In genomic region chr4:31938416-31939106, GRCm38 (mm10) we compare ENCODE assay signal across 7 mouse cellular contexts. TPM values are rescaled to one million over a fixed set of nuclear protein-coding genes. Genes with fewer than 3 reads are reported as not detected.
A peak's percentile ranks its signal among the peaks of the same experiment; 100 is the strongest.
DNase-seq lines count a peak whose midpoint lies in the region; ATAC-seq and TF ChIP-seq lines count a peak whose summit lies in the region.

No protein-coding gene starts in this region.

- peak; percentile 49; the same call in 1 of the 2 replicates for ATAC-seq in kidney, embryonic 16.5 days (ENCODE audit: low FRiP score, low TSS enrichment)
- ATAC-seq in hindbrain, postnatal 0 days: peak; percentile 70
- ATAC-seq in neural tube, embryonic 13.5 days (ENCODE audit: low read depth): peak; percentile 34; the same call in 1 of the 2 replicates
- ATAC-seq in megakaryocyte, adult 5-6 weeks (ENCODE audit: poor library complexity, severe bottlenecking): no peak

- no peak overlapping the region for H3K4me3 ChIP-seq in kidney, embryonic 16.5 days (ENCODE audit: low read length)
- no peak overlapping the region for H3K4me3 ChIP-seq in ES-E14 (ENCODE audit: insufficient read depth in 1 of 2, low read depth in 1 of 2, low read length in 2 of 2, poor library complexity in 1 of 2, severe bottlenecking in 1 of 2)
- H3K4me3 ChIP-seq in hindbrain, postnatal 0 days (ENCODE audit: low read length): no peak overlapping the region
- H3K4me3 ChIP-seq in neural tube, embryonic 13.5 days: no peak overlapping the region

- no peak for DNase-seq in kidney, adult 18-20 months
- DNase-seq in ES-E14 (ENCODE audit: low read depth, low spot score): no peak
- peak; percentile 29 for DNase-seq in c-Kit-positive CD71-negative TER-119-negative erythroid progenitor cells, embryonic 14.5 days (ENCODE audit: low read depth)
- peak; percentile 89 for DNase-seq in hindbrain, postnatal 0 days (ENCODE audit: low spot score)

- TF ChIP-seq CTCF in hindbrain, postnatal 0 days (IDR thresholded peaks at IDR 0.05; ENCODE audit: low read depth): peak; percentile 75

- no peaks in the 10 kb centered on the region for H3K36me3 ChIP-seq in kidney, embryonic 16.5 days (ENCODE audit: insufficient read depth, low read length)
- H3K36me3 ChIP-seq in ES-E14 (ENCODE audit: control insufficient read depth, insufficient read depth, low read length, poor library complexity, severe bottlenecking): no peaks in the 10 kb centered on the region
- no peaks in the 10 kb centered on the region for H3K36me3 ChIP-seq in hindbrain, postnatal 0 days (ENCODE audit: insufficient read depth, low read length)
- H3K36me3 ChIP-seq in neural tube, embryonic 13.5 days: no peaks in the 10 kb centered on the region

- 24% methylated on average over 9 of the region's 9 CpGs for WGBS in kidney, embryonic 16.5 days
- WGBS in hindbrain, postnatal 0 days: 31% methylated on average over 9 of the region's 9 CpGs
- 29% methylated on average over 9 of the region's 9 CpGs for WGBS in neural tube, embryonic 13.5 days

- no peak overlapping the region for H3K9ac ChIP-seq in kidney, embryonic 16.5 days (replicated peaks; ENCODE audit: low read length)
- H3K9ac ChIP-seq in ES-E14 (ENCODE audit: insufficient read depth, low read depth, low read length, poor library complexity, severe bottlenecking): no peak overlapping the region
- H3K9ac ChIP-seq in hindbrain, postnatal 0 days (replicated peaks; ENCODE audit: low read length): no peak overlapping the region
- H3K9ac ChIP-seq in neural tube, embryonic 13.5 days: no peak overlapping the region

- no peak overlapping the region for H3K27ac ChIP-seq in kidney, embryonic 16.5 days (ENCODE audit: low read length)
- H3K27ac ChIP-seq in ES-E14 (ENCODE audit: insufficient read depth, low read depth, low read length, poor library complexity, severe bottlenecking): no peak overlapping the region
- no peak overlapping the region for H3K27ac ChIP-seq in hindbrain, postnatal 0 days
- H3K27ac ChIP-seq in neural tube, embryonic 13.5 days (replicated peaks): no peak overlapping the region

- H3K4me2 ChIP-seq in kidney, embryonic 16.5 days (replicated peaks; ENCODE audit: low read depth, low read length): no peak overlapping the region; the same call in 1 of the 2 replicates
- no peak overlapping the region for H3K4me2 ChIP-seq in hindbrain, postnatal 0 days (ENCODE audit: low read depth, low read length)
- no peak overlapping the region for H3K4me2 ChIP-seq in neural tube, embryonic 13.5 days

- in situ Hi-C loops in ES-E14 (cut with MboI; ENCODE audit: low sequenced_read_pairs in 2 of 2, unreplicated experiment in 2 of 2): no loop called here

- no peaks in the 10 kb centered on the region for H3K9me3 ChIP-seq in kidney, embryonic 16.5 days (ENCODE audit: low read length)
- H3K9me3 ChIP-seq in ES-E14 (ENCODE audit: control insufficient read depth, insufficient read depth, low read depth, low read length): no peaks in the 10 kb centered on the region
- no peaks in the 10 kb centered on the region for H3K9me3 ChIP-seq in hindbrain, postnatal 0 days (ENCODE audit: low read length)
- no peaks in the 10 kb centered on the region for H3K9me3 ChIP-seq in neural tube, embryonic 13.5 days

- H3K27me3 ChIP-seq in kidney, embryonic 16.5 days (ENCODE audit: insufficient read depth, low read length): no peaks in the 10 kb centered on the region
- no peaks in the 10 kb centered on the region for H3K27me3 ChIP-seq in hindbrain, postnatal 0 days (ENCODE audit: insufficient read depth, low read length)
- H3K27me3 ChIP-seq in neural tube, embryonic 13.5 days: peaks cover 11% of the 10 kb centered on the region; the same call in 1 of the 2 replicates

- peaks cover 17% of the 10 kb centered on the region for H3K4me1 ChIP-seq in kidney, embryonic 16.5 days (ENCODE audit: insufficient read depth, low read length)
- 0 out of 4 replicates have a peak, but pooled peaks cover 0 to 2% of the 10 kb centered on the region in 2 experiments for H3K4me1 ChIP-seq in ES-E14 (ENCODE audit: control insufficient read depth in 2 of 2, insufficient read depth in 2 of 2, low read length in 2 of 2, poor library complexity in 1 of 2)
- H3K4me1 ChIP-seq in hindbrain, postnatal 0 days (ENCODE audit: insufficient read depth, low read length): peaks cover 9% of the 10 kb centered on the region
- peaks cover 26% of the 10 kb centered on the region for H3K4me1 ChIP-seq in neural tube, embryonic 13.5 days (replicated peaks)

TF ChIP-seq in ES-E14, 5 proteins besides CTCF, POLR2A, EP300 and RAD21:
- no peak for TF ChIP-seq CHD2 (IDR thresholded peaks at IDR 0.05; ENCODE audit: low read depth, low read length)
- TF ChIP-seq MAFK (IDR thresholded peaks at IDR 0.05; ENCODE audit: insufficient read depth, low read depth, low read length): no peak
- TF ChIP-seq ZC3H11A (IDR thresholded peaks at IDR 0.05; ENCODE audit: borderline replicate concordance, low read depth, low read length): 0 out of 2 replicates have a peak, but pooled peaks have one; percentile 27
- TF ChIP-seq HCFC1 (IDR thresholded peaks at IDR 0.05; ENCODE audit: borderline replicate concordance, insufficient read depth, low read length): no peak

RNA-seq across cellular contexts. Expression of gene Map3k7, which starts 25.3 kb away (rescaled TPM):
- 20.7 and 30.6 TPM in 2 replicates for polyA plus RNA-seq in kidney, embryonic 16.5 days (2015; fragmentation: Nextera tagmentation; extraction: Ambion mirVana)
- 43.9 and 69.5 TPM in 2 replicates for total RNA-seq in ES-E14 (2012; rRNA removed)
- total RNA-seq in hindbrain, postnatal 0 days (2014; rRNA removed): 38.5 and 47.0 TPM in 2 replicates
- polyA plus RNA-seq in hindbrain, postnatal 0 days (2015; fragmentation: Nextera tagmentation; extraction: Ambion mirVana): 16.0 TPM in 2 replicates
- 23.7 and 28.6 TPM in 2 replicates for polyA plus RNA-seq in neural tube, embryonic 13.5 days (2015; fragmentation: Nextera tagmentation; extraction: Ambion mirVana)
- total RNA-seq in megakaryocyte, adult 5-6 weeks (2015): 35.8 and 39.5 TPM in 2 replicates
- total RNA-seq in megakaryocyte, adult 5-6 weeks (2017): 30.7 and 40.8 TPM in 2 replicates

Comparison
In these comparisons a context has a peak if more than half of its experiments do, and no peak if none do; other contexts are left out.
1. DNase-seq: peak in c-Kit-positive CD71-negative TER-119-negative erythroid progenitor cells, embryonic 14.5 days (single experiment) and hindbrain, postnatal 0 days (single experiment); none in kidney, adult 18-20 months (single experiment) and ES-E14 (single experiment).